Mouse (Mus musculus) stomach, embryonic 14.5 days (tissue): ENCODE data around the gene Rnf121. TPM values are rescaled to one million over a fixed set of nuclear protein-coding genes. Genes with fewer than 3 reads are reported as not detected.

Experiments
- ATAC-seq: fragments of 200-750 bp; cut with Nextera tagmentation; 2 replicates; pipeline ENCODE4 v1.8.0; 2017; ENCODE audit warnings: low read depth, moderate TSS enrichment; ENCODE audit not compliant: insufficient number of reproducible peaks, insufficient read depth, low FRiP score
- H3K27ac ChIP-seq: fragments of 300-500 bp; sonication (generic); 2 replicates; pipeline ENCODE4 v1.5.1; 2014; ENCODE audit warnings: mild to moderate bottlenecking, low read length, moderate library complexity, mixed read lengths
- H3K27me3 ChIP-seq: fragments of 300-500 bp; sonication (generic); 2 replicates; pipeline ENCODE4 v1.6.1; 2014; ENCODE audit warnings: low read length, control low read depth, mixed read lengths; ENCODE audit not compliant: control insufficient read depth, insufficient read depth
- H3K36me3 ChIP-seq: fragments of 300-500 bp; sonication (generic); 2 replicates; pipeline ENCODE4 v1.6.1; 2014; ENCODE audit warnings: mild to moderate bottlenecking, control low read depth, low read length, moderate library complexity, mixed read lengths; ENCODE audit not compliant: control insufficient read depth, insufficient read depth
- H3K4me1 ChIP-seq: fragments of 300-500 bp; sonication (generic); 2 replicates; pipeline ENCODE4 v1.6.1; 2014; ENCODE audit warnings: low read length, control low read depth, mixed read lengths; ENCODE audit not compliant: control insufficient read depth, insufficient read depth
- H3K4me2 ChIP-seq: fragments of 300-500 bp; sonication (generic); replicated peaks from 2 replicates; pipeline ENCODE4 v1.6.1; 2014; ENCODE audit warnings: low read depth, low read length, control low read depth
- H3K4me3 ChIP-seq: fragments of 300-500 bp; sonication (generic); 2 replicates; pipeline ENCODE4 v1.5.1; 2014; ENCODE audit warnings: low read depth, low read length, control low read depth
- H3K9ac ChIP-seq: fragments of 300-500 bp; sonication (generic); replicated peaks from 2 replicates; pipeline ENCODE4 v1.6.1; 2014; ENCODE audit warnings: low read depth, mild to moderate bottlenecking, control low read depth, low read length, moderate library complexity, mixed read lengths
- H3K9me3 ChIP-seq: fragments of 300-500 bp; sonication (generic); 2 replicates; pipeline ENCODE4 v1.6.1; 2016; ENCODE audit warnings: low read depth, low read length, control low read depth; ENCODE audit not compliant: control insufficient read depth
- WGBS: fragments of 180-500 bp; shearing (Covaris S2); extraction: QIAGEN DNeasy Blood & Tissue Kit; methylation state at CpG from one replicate; pipeline ENCODE4 v1.1.7; 2014; 5-methylcytosine and 5-hydroxymethylcytosine counted together
- polyA plus RNA-seq: library from polyadenylated mRNA; unstranded; fragments of >200 nt; fragmentation: Nextera tagmentation; extraction: Ambion mirVana; gene quantifications from 2 replicates; pipeline ENCODE4 v1.2.1, GENCODE M21; 2014

Gene Rnf121
- polyA plus RNA-seq, 1 experiment from 2014 or later, result 26.1 TPM

- no peaks in the 10 kb centered on the region for H3K4me1 ChIP-seq
- peaks cover 61% of the 10 kb centered on the region for H3K36me3 ChIP-seq
- no peak overlapping the region for H3K9ac ChIP-seq
- 61% methylated on average over 3 of the region's 3 CpGs for WGBS
- H3K27me3 ChIP-seq, result no peaks in the 10 kb centered on the region
- H3K9me3 ChIP-seq, result no peaks in the 10 kb centered on the region
- H3K27ac ChIP-seq, result no peak overlapping the region
- H3K4me3 ChIP-seq, result no peak overlapping the region
- no peak overlapping the region for H3K4me2 ChIP-seq
- no peak for ATAC-seq
Measured at GRCm38 (mm10) chr7:102019362-102019761, 45.9 kb downstream of the Rnf121 start.

GRCm38 (mm10) chr7:102018590-102018989, 46.7 kb downstream of the Rnf121 start, which contains the start of gene Il18bp:
Gene Il18bp (minus strand): TSS chr7:102018690.
- Histone ChIP-seq H3K9ac (no peak within 1 kb of the TSS), H3K4me2 (no peak within 1 kb of the TSS), H3K4me3 (no peak within 1 kb of the TSS), H3K4me1 (no peaks in the 10 kb centered on the region), H3K27me3 (no peaks in the 10 kb centered on the region), H3K9me3 (no peaks in the 10 kb centered on the region), H3K27ac (no peak within 1 kb of the TSS), H3K36me3 (peaks cover 69% of the 10 kb centered on the region)
- ATAC-seq, result no peak
- 92% methylated on average over 3 of the region's 3 CpGs for WGBS

GRCm38 (mm10) chr7:102018034-102018433, 47.2 kb downstream of the Rnf121 start:
- Histone ChIP-seq H3K9ac (no peak overlapping the region), H3K4me2 (no peak overlapping the region), H3K9me3 (no peaks in the 10 kb centered on the region), H3K27me3 (no peaks in the 10 kb centered on the region), H3K27ac (no peak overlapping the region), H3K4me1 (no peaks in the 10 kb centered on the region), H3K36me3 (peaks cover 70% of the 10 kb centered on the region), H3K4me3 (no peak overlapping the region)
- WGBS, result 80% methylated on average over 7 of the region's 7 CpGs
- ATAC-seq, result no peak

GRCm38 (mm10) chr7:102017452-102017851, 47.8 kb downstream of the Rnf121 start:
- Histone ChIP-seq H3K4me3 (no peak overlapping the region), H3K27me3 (no peaks in the 10 kb centered on the region), H3K9me3 (no peaks in the 10 kb centered on the region), H3K4me1 (no peaks in the 10 kb centered on the region), H3K27ac (no peak overlapping the region), H3K9ac (no peak overlapping the region), H3K4me2 (no peak overlapping the region), H3K36me3 (peaks cover 74% of the 10 kb centered on the region)
- 83% methylated on average over 5 of the region's 5 CpGs for WGBS
- ATAC-seq, result no peak

GRCm38 (mm10) chr7:102016936-102017335, 48.3 kb downstream of the Rnf121 start:
- no peaks in the 10 kb centered on the region for H3K4me1 ChIP-seq
- ATAC-seq, result no peak
- no peak overlapping the region for H3K4me2 ChIP-seq
- peaks cover 74% of the 10 kb centered on the region for H3K36me3 ChIP-seq
- H3K27ac ChIP-seq, result no peak overlapping the region
- WGBS, result 87% methylated on average over 4 of the region's 4 CpGs
- no peak overlapping the region for H3K4me3 ChIP-seq
- H3K9ac ChIP-seq, result no peak overlapping the region
- no peaks in the 10 kb centered on the region for H3K27me3 ChIP-seq
- no peaks in the 10 kb centered on the region for H3K9me3 ChIP-seq

- Histone ChIP-seq H3K4me3 (no peak overlapping the region), H3K4me1 (no peaks in the 10 kb centered on the region), H3K27ac (no peak overlapping the region), H3K9ac (no peak overlapping the region), H3K27me3 (no peaks in the 10 kb centered on the region), H3K9me3 (no peaks in the 10 kb centered on the region), H3K36me3 (peaks cover 91% of the 10 kb centered on the region), H3K4me2 (no peak overlapping the region)
- WGBS, result 92% methylated on average over 2 of the region's 2 CpGs
- ATAC-seq, result no peak
Measured at GRCm38 (mm10) chr7:102014995-102015394, 50.3 kb downstream of the Rnf121 start.

- no peak overlapping the region for H3K27ac ChIP-seq
- no peak overlapping the region for H3K4me3 ChIP-seq
- no peaks in the 10 kb centered on the region for H3K4me1 ChIP-seq
- 85% methylated on average over 8 of the region's 8 CpGs for WGBS
- H3K9ac ChIP-seq, result no peak overlapping the region
- H3K36me3 ChIP-seq, result peaks cover 97% of the 10 kb centered on the region
- H3K27me3 ChIP-seq, result no peaks in the 10 kb centered on the region
- no peak overlapping the region for H3K4me2 ChIP-seq
- no peak for ATAC-seq
- no peaks in the 10 kb centered on the region for H3K9me3 ChIP-seq
Measured at GRCm38 (mm10) chr7:102013416-102013815, 51.9 kb downstream of the Rnf121 start.

GRCm38 (mm10) chr7:102011855-102012254, 53.4 kb downstream of the Rnf121 start:
- ATAC-seq, result no peak
- H3K27me3 ChIP-seq, result no peaks in the 10 kb centered on the region
- 92% methylated on average over 9 of the region's 9 CpGs for WGBS

GRCm38 (mm10) chr7:102006520-102006919, 58.7 kb downstream of the Rnf121 start:
- WGBS, result 70% methylated on average over 1 of the region's 1 CpGs
- Histone ChIP-seq H3K4me1 (no peaks in the 10 kb centered on the region), H3K4me2 (no peak overlapping the region), H3K27me3 (no peaks in the 10 kb centered on the region), H3K4me3 (no peak overlapping the region), H3K36me3 (peaks cover 80% of the 10 kb centered on the region), H3K9ac (no peak overlapping the region), H3K27ac (no peak overlapping the region), H3K9me3 (no peaks in the 10 kb centered on the region)
- no peak for ATAC-seq

More at GRCm38 (mm10) chr7:102011855-102012254, 53.4 kb downstream of the Rnf121 start:
- Histone ChIP-seq H3K9me3 (no peaks in the 10 kb centered on the region), H3K4me3 (no peak overlapping the region), H3K4me2 (no peak overlapping the region), H3K27ac (no peak overlapping the region), H3K4me1 (no peaks in the 10 kb centered on the region), H3K9ac (no peak overlapping the region), H3K36me3 (peaks cover 91% of the 10 kb centered on the region)
